Mouse (Mus musculus) olfactory bulb, adult 2 months (tissue): ENCODE results near the gene Itga11. TPM values are rescaled to one million over a fixed set of nuclear protein-coding genes. Genes with fewer than 3 reads are reported as not detected.

Experiments used
- H3K27ac ChIP-seq: fragments of 200-500 bp; 2 replicates; pipeline ENCODE4 v1.5.1; 2012; ENCODE audit warnings: low read depth, low read length; ENCODE audit not compliant: insufficient read depth
- H3K4me1 ChIP-seq: fragments of 200-500 bp; 2 replicates; pipeline ENCODE4 v1.6.1; 2012; ENCODE audit warnings: low read length; ENCODE audit not compliant: control insufficient read depth, insufficient read depth
- H3K4me3 ChIP-seq: fragments of 200-500 bp; 2 replicates; pipeline ENCODE4 v1.5.1; 2012; ENCODE audit warnings: mild to moderate bottlenecking, low read depth, low read length, moderate library complexity; ENCODE audit not compliant: insufficient read depth
- CTCF ChIP-seq: fragments of 200-500 bp; IDR thresholded peaks from 2 replicates; pipeline ENCODE4 v1.5.1; 2012; ENCODE audit warnings: low read depth, mild to moderate bottlenecking, low read length, moderate library complexity; ENCODE audit not compliant: insufficient read depth
- POLR2A ChIP-seq: fragments of 200-500 bp; IDR thresholded peaks from 2 replicates; pipeline ENCODE4 v1.6.1; 2012; ENCODE audit warnings: mild to moderate bottlenecking, low read depth, low read length, moderate library complexity; ENCODE audit not compliant: insufficient read depth
- WGBS: fragments of 180-500 bp; shearing (Covaris S2); methylation state at CpG from one replicate; pipeline ENCODE4 v1.1.7; 2018; 5-methylcytosine and 5-hydroxymethylcytosine counted together
- polyA plus RNA-seq: library from polyadenylated mRNA; stranded (reverse); fragments of >200 nt; gene quantifications from 2 replicates; pipeline ENCODE4 v1.2.4, GENCODE M21; 2012; ENCODE audit warnings: low replicate concordance; ENCODE audit not compliant: missing spikeins, insufficient read depth, insufficient read length

The Itga11 gene
- polyA plus RNA-seq, 1 experiment = not detected

DNA sequence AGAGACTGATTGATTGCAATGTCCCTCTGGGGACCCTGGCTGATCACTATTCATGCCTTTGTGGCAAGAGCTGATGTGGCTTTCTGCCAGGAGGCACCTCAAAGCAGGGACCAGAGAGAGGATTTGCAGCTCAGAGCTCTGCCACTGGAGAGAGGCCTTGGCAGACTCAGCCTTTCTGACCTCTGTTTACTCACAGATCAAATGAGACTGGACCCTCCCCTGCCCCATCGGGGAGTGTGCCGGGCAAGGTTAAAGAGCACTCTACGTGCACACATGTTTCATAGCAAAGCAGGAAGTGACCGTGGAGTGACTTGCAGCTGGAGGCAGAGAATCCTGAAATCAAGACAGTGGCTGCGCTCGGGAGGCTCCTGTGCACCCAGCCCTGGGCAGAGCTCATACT lies 30.2 kb downstream of the Itga11 start:
- WGBS = 66% methylated on average over 6 of the region's 6 CpGs
- H3K4me3 ChIP-seq = no peak overlapping the region
- H3K4me1 ChIP-seq = peaks cover 15% of the 10 kb centered on the region; the same call in 1 of the 2 replicates
- H3K27ac ChIP-seq = no peak overlapping the region
- TF ChIP-seq CTCF (no peak), POLR2A (no peak)

DNA sequence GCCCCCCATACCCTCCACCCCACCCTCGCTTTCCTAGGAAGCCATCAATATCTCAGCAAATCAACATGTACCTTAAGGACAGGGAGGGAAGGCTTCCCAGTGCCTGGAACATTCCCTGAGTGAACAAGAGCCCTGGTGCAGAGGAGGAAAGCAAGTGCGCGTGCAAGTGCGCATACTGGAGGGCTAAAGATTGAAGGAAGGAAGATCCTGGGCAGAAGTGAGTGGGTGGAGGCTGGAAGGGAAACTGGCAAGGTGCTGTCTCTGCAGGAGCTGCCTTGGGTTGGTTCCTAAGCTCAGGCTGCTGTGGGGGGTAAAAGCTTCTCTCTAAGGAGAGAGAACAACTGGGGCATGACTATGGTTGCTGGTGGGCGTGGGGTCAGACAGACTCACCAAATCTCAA lies 32.4 kb downstream of the Itga11 start:
- Histone ChIP-seq H3K4me1 (peaks cover 18% of the 10 kb centered on the region; the same call in 1 of the 2 replicates), H3K27ac (no peak overlapping the region), H3K4me3 (no peak overlapping the region)
- 85% methylated on average over 5 of the region's 5 CpGs for WGBS
- TF ChIP-seq CTCF (no peak), POLR2A (no peak)

DNA sequence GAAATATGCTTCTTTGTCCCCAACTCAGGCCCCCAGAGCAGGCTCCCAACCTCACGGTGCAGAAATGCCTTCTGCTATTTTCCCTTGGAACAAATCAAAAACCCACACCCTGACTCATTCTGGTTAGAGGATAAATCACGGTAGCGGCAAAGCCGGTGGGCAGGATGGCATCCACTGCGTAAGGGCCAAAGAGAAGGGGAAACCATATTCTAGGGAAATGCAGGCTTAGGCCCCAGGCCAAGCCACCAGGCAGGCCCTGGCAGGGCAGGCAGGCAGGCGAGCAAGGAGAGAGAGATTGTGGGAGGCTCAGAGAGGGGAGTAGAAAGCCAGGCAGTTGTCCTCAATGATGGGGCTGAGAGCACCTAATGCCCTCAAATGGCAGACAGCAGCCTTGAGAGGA lies 34.7 kb downstream of the Itga11 start:
- no peak overlapping the region for H3K4me3 ChIP-seq
- WGBS = 48% methylated on average over 6 of the region's 6 CpGs

GRCm38 (mm10) chr9:62713040-62713439 lies 35.4 kb downstream of the Itga11 start:
- TF ChIP-seq CTCF = no peak
- no peak for TF ChIP-seq POLR2A
- 80% methylated on average over 8 of the region's 8 CpGs for WGBS
- peaks cover 22% of the 10 kb centered on the region; the same call in 1 of the 2 replicates for H3K4me1 ChIP-seq
- H3K4me3 ChIP-seq = no peak overlapping the region
- no peak overlapping the region for H3K27ac ChIP-seq

More for the DNA sequence above, 34.7 kb downstream of the Itga11 start:
- H3K27ac ChIP-seq = no peak overlapping the region
- TF ChIP-seq CTCF (no peak), POLR2A (no peak)
- H3K4me1 ChIP-seq = peaks cover 18% of the 10 kb centered on the region; the same call in 1 of the 2 replicates

- no peak overlapping the region for H3K27ac ChIP-seq
- H3K4me1 ChIP-seq = peaks cover 33% of the 10 kb centered on the region
- WGBS = 50% methylated on average over 3 of the region's 3 CpGs
- H3K4me3 ChIP-seq = no peak overlapping the region
- TF ChIP-seq POLR2A (no peak), CTCF (no peak)
Observed at GRCm38 (mm10) chr9:62714336-62714735, 36.7 kb downstream of the Itga11 start.

GRCm38 (mm10) chr9:62717982-62718381 lies 40.4 kb downstream of the Itga11 start:
- H3K4me3 ChIP-seq = no peak overlapping the region
- no peak overlapping the region for H3K27ac ChIP-seq
- 42% methylated on average over 8 of the region's 8 CpGs for WGBS
- H3K4me1 ChIP-seq = peaks cover 23% of the 10 kb centered on the region
- TF ChIP-seq CTCF = no peak
- TF ChIP-seq POLR2A = no peak

- H3K4me1 ChIP-seq = peaks cover 22% of the 10 kb centered on the region
- WGBS = 85% methylated on average over 2 of the region's 2 CpGs
- H3K27ac ChIP-seq = no peak overlapping the region
- H3K4me3 ChIP-seq = no peak overlapping the region
- TF ChIP-seq CTCF (no peak), POLR2A (no peak)
Observed at GRCm38 (mm10) chr9:62721791-62722190, 44.2 kb downstream of the Itga11 start.

GRCm38 (mm10) chr9:62722716-62723115 lies 45.1 kb downstream of the Itga11 start:
- 57% methylated on average over 6 of the region's 6 CpGs for WGBS
- Histone ChIP-seq H3K4me3 (no peak overlapping the region), H3K4me1 (peaks cover 21% of the 10 kb centered on the region), H3K27ac (no peak overlapping the region)
- no peak for TF ChIP-seq CTCF
- TF ChIP-seq POLR2A = no peak

GRCm38 (mm10) chr9:62724175-62724574 lies 46.5 kb downstream of the Itga11 start:
- H3K27ac ChIP-seq = no peak overlapping the region
- WGBS = 86% methylated on average over 9 of the region's 9 CpGs
- no peak for TF ChIP-seq CTCF
- TF ChIP-seq POLR2A = no peak
- peaks cover 9% of the 10 kb centered on the region for H3K4me1 ChIP-seq
- no peak overlapping the region for H3K4me3 ChIP-seq

- no peak for TF ChIP-seq CTCF
- no peak for TF ChIP-seq POLR2A
- 15% methylated on average over 5 of the region's 5 CpGs for WGBS
Observed at GRCm38 (mm10) chr9:62725247-62725646, 47.6 kb downstream of the Itga11 start.

More at GRCm38 (mm10) chr9:62725247-62725646, 47.6 kb downstream of the Itga11 start:
- Histone ChIP-seq H3K4me1 (peaks cover 7% of the 10 kb centered on the region), H3K4me3 (no peak overlapping the region), H3K27ac (no peak overlapping the region)
